Mouse (Mus musculus) bone marrow macrophage, adult 2 months (primary cell): ENCODE results near the gene Mmachc.

Experiments
- CTCF ChIP-seq: IDR thresholded peaks from 2 replicates; pipeline ENCODE4 v1.5.1; 2012; ENCODE audit warnings: low read depth, mild to moderate bottlenecking, low read length, moderate library complexity
- POLR2A ChIP-seq: IDR thresholded peaks from 2 replicates; pipeline ENCODE4 v1.6.1; 2012; ENCODE audit warnings: mild to moderate bottlenecking, low read depth, low read length, borderline replicate concordance

DNA sequence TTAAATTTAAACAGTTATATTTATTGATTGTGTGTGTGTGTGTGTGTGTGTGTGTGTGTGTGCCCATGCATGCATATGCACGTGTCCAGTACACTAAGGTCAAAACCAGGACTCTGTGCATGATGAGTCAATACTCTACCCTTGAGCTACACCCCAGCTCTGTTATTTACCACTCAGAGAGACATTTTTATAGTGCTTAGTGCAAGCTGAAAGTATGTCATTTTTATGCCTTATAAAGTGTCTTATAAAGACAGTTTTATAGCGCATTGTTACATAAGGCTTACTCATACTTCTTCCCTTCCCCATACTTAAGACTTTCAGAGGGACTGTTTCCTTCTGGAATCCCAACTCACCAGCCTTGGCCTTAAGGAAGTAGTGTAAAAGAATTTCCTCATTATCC, 41.5 kb upstream of the Mmachc start:
- TF ChIP-seq CTCF (no peak), POLR2A (no peak)
